12 mouse cellular contexts compared by ENCODE assay signal in the genomic region with DNA sequence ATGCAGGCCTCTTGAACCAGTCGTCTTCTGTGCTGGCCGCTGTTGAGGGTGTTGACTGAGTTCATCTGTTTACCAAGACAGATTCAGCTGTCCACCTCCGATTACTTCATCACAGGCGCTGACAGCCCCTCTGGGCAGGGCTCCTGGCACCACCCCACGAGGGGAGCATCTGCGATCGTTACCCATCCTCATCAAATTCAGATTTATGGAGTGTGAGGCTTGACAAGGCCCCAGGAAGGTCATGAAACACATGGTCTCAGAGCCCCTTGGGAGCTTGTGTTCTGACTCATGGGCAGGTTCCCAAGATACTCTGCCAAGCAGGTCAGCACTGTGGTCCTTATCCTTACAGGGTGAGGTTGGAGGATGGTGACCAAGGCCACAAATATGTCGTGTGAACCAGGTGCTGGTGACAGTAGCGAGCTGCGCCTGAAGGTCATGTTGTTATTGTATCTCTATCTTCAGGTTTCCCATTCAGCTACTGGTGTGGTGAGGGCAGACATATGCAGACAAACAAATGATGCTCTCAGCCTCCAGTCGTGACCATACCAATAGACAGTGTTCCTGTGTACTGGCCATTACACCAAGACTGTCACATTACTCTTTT. TPM values are rescaled to one million over a fixed set of nuclear protein-coding genes. Genes with fewer than 3 reads are reported as not detected.
DNase-seq lines count a peak whose midpoint lies in the region; ATAC-seq and TF ChIP-seq lines count a peak whose summit lies in the region.
"Had no signal": no experiment of that assay in that cellular context is flagged by ENCODE, and none has a peak within 500 bp of the region (broad histone marks: within the 10 kb centered on the region; RNA-seq: fewer than 3 reads in every experiment).

No protein-coding gene starts in this region.

- H3K9ac ChIP-seq in hindbrain, postnatal 0 days (replicated peaks; ENCODE audit: low read length) = no peak overlapping the region
- H3K9ac ChIP-seq in hindbrain, embryonic 12.5 days = no peak overlapping the region
- H3K9ac ChIP-seq in forebrain, embryonic 16.5 days (replicated peaks; ENCODE audit: low read depth, low read length) = no peak overlapping the region
- H3K9ac ChIP-seq in liver, postnatal 0 days (replicated peaks) = no peak overlapping the region

- WGBS in hindbrain, postnatal 0 days = 70% methylated on average over 11 of the region's 11 CpGs
- WGBS in hindbrain, embryonic 12.5 days = 73% methylated on average over 11 of the region's 11 CpGs
- 84% methylated on average over 11 of the region's 11 CpGs for WGBS in forebrain, embryonic 16.5 days
- 65% methylated on average over 11 of the region's 11 CpGs for WGBS in liver, postnatal 0 days (ENCODE audit: insufficient replicate concordance)

- peak; percentile 55 for ATAC-seq in hindbrain, postnatal 0 days
- ATAC-seq in hindbrain, embryonic 12.5 days (ENCODE audit: low FRiP score) = no peak
- no peak for ATAC-seq in forebrain, embryonic 16.5 days
- no peak for ATAC-seq in liver, postnatal 0 days

- H3K4me1 ChIP-seq in hindbrain, postnatal 0 days (ENCODE audit: insufficient read depth, low read length) = no peaks in the 10 kb centered on the region
- H3K4me1 ChIP-seq in hindbrain, embryonic 12.5 days = no peaks in the 10 kb centered on the region
- H3K4me1 ChIP-seq in forebrain, embryonic 16.5 days (replicated peaks; ENCODE audit: control insufficient read depth, insufficient read depth, low read length) = no peaks in the 10 kb centered on the region
- H3K4me1 ChIP-seq in liver, postnatal 0 days (ENCODE audit: insufficient read depth) = no peaks in the 10 kb centered on the region

- H3K9me3 ChIP-seq in hindbrain, postnatal 0 days (ENCODE audit: low read length) = no peaks in the 10 kb centered on the region
- no peaks in the 10 kb centered on the region for H3K9me3 ChIP-seq in hindbrain, embryonic 12.5 days (replicated peaks)
- no peaks in the 10 kb centered on the region for H3K9me3 ChIP-seq in forebrain, embryonic 16.5 days (ENCODE audit: control insufficient read depth, low read length)
- H3K9me3 ChIP-seq in liver, postnatal 0 days (ENCODE audit: low read length) = no peaks in the 10 kb centered on the region

- peak; percentile 41 for DNase-seq in hindbrain, postnatal 0 days (ENCODE audit: low spot score)
- peak; percentile 72 for DNase-seq in brain, adult 2 months (ENCODE audit: low read depth, low spot score)
- peak; percentile 79 for DNase-seq in gastrocnemius, adult 18-20 months (ENCODE audit: low spot score)
- DNase-seq in lung, postnatal 25 days (ENCODE audit: low spot score) = peak; percentile 36
- DNase-seq in liver, postnatal 0 days = no peak
- DNase-seq: adrenal gland, adult 8-10 months; kidney, adult 8-10 months; right cerebral cortex, postnatal 25 days had no signal

- no peaks in the 10 kb centered on the region for H3K36me3 ChIP-seq in hindbrain, postnatal 0 days (ENCODE audit: insufficient read depth, low read length)
- no peaks in the 10 kb centered on the region for H3K36me3 ChIP-seq in hindbrain, embryonic 12.5 days
- no peaks in the 10 kb centered on the region for H3K36me3 ChIP-seq in forebrain, embryonic 16.5 days (ENCODE audit: control insufficient read depth, insufficient read depth)
- no peaks in the 10 kb centered on the region for H3K36me3 ChIP-seq in liver, postnatal 0 days (replicated peaks; ENCODE audit: insufficient read depth, low read length)

- no peak overlapping the region for H3K4me2 ChIP-seq in hindbrain, postnatal 0 days (ENCODE audit: low read depth, low read length)
- H3K4me2 ChIP-seq in hindbrain, embryonic 12.5 days (replicated peaks) = no peak overlapping the region
- H3K4me2 ChIP-seq in forebrain, embryonic 16.5 days (ENCODE audit: low read length) = no peak overlapping the region
- no peak overlapping the region for H3K4me2 ChIP-seq in liver, postnatal 0 days (ENCODE audit: low read depth, low read length)

- no peak for TF ChIP-seq EP300 in liver, postnatal 0 days (IDR thresholded peaks at IDR 0.05; ENCODE audit: low read depth)

- TF ChIP-seq CTCF in hindbrain, postnatal 0 days (IDR thresholded peaks at IDR 0.05; ENCODE audit: low read depth) = no peak
- no peak for TF ChIP-seq CTCF in liver, postnatal 0 days (IDR thresholded peaks at IDR 0.05; ENCODE audit: low read depth)

- no peak overlapping the region for H3K4me3 ChIP-seq in hindbrain, postnatal 0 days (ENCODE audit: low read length)
- H3K4me3 ChIP-seq in hindbrain, embryonic 12.5 days = no peak overlapping the region
- H3K4me3 ChIP-seq in forebrain, embryonic 16.5 days (replicated peaks; ENCODE audit: low read length) = no peak overlapping the region
- no peak overlapping the region for H3K4me3 ChIP-seq in liver, postnatal 0 days (ENCODE audit: low read depth, low read length)
- H3K4me3 ChIP-seq: left cerebral cortex, adult 2 months had no signal

- H3K27me3 ChIP-seq in hindbrain, postnatal 0 days (ENCODE audit: insufficient read depth, low read length) = no peaks in the 10 kb centered on the region
- no peaks in the 10 kb centered on the region for H3K27me3 ChIP-seq in hindbrain, embryonic 12.5 days
- no peaks in the 10 kb centered on the region for H3K27me3 ChIP-seq in forebrain, embryonic 16.5 days (replicated peaks; ENCODE audit: control insufficient read depth, insufficient read depth, low read length)
- no peaks in the 10 kb centered on the region for H3K27me3 ChIP-seq in liver, postnatal 0 days (ENCODE audit: insufficient read depth, low read length)

- H3K27ac ChIP-seq in hindbrain, postnatal 0 days = no peak overlapping the region
- no peak overlapping the region for H3K27ac ChIP-seq in hindbrain, embryonic 12.5 days
- no peak overlapping the region for H3K27ac ChIP-seq in forebrain, embryonic 16.5 days (ENCODE audit: low read length)
- no peak overlapping the region for H3K27ac ChIP-seq in liver, postnatal 0 days (ENCODE audit: low read depth)
- H3K27ac ChIP-seq: left cerebral cortex, adult 2 months had no signal

RNA-seq across cellular contexts. Expression of gene Kcna5, which starts 51.8 kb away (rescaled TPM):
- 4.8 and 7.3 TPM in 2 replicates for total RNA-seq in hindbrain, postnatal 0 days (2014; rRNA removed)
- 3.4 and 3.6 TPM in 2 replicates for polyA plus RNA-seq in hindbrain, postnatal 0 days (2015; fragmentation: Nextera tagmentation; extraction: Ambion mirVana)
- polyA plus RNA-seq in hindbrain, embryonic 12.5 days (2016; fragmentation: Nextera tagmentation; extraction: Ambion mirVana) = 2.8 and 3.1 TPM in 2 replicates
- 1 to 10 TPM; 4.0 to 5.9 TPM for total RNA-seq in gastrocnemius, adult 18-20 months (2021)
- polyA plus RNA-seq in forebrain, embryonic 16.5 days (2015; fragmentation: Nextera tagmentation; extraction: Ambion mirVana) = 2.2 and 2.4 TPM in 2 replicates
- 0.05 and 0.09 TPM in 2 replicates for polyA plus RNA-seq in liver, postnatal 0 days (2015; fragmentation: Nextera tagmentation; extraction: Ambion mirVana)
- total RNA-seq: hematopoietic stem cell, adult 5-6 weeks had no signal
